Mouse (Mus musculus) kidney, embryonic 14.5 days (tissue): ENCODE measurements around the gene Dntt. TPM values are rescaled to one million over a fixed set of nuclear protein-coding genes. Genes with fewer than 3 reads are reported as not detected.

Source experiments
- ATAC-seq: fragments of 200-750 bp; cut with Nextera tagmentation; 2 replicates; pipeline ENCODE4 v1.8.0; 2017; ENCODE audit warnings: moderate number of reproducible peaks, mild to moderate bottlenecking, moderate TSS enrichment, moderate library complexity; ENCODE audit not compliant: low FRiP score, low TSS enrichment
- H3K27ac ChIP-seq: fragments of 300-500 bp; sonication (generic); 2 replicates; pipeline ENCODE4 v1.5.1; 2014; ENCODE audit warnings: low read depth, mild to moderate bottlenecking, low read length, moderate library complexity, mixed read lengths
- H3K27me3 ChIP-seq: fragments of 300-500 bp; sonication (generic); 2 replicates; pipeline ENCODE4 v1.6.1; 2014; ENCODE audit warnings: mild to moderate bottlenecking, low read length; ENCODE audit not compliant: control insufficient read depth, insufficient read depth
- H3K36me3 ChIP-seq: fragments of 300-500 bp; sonication (generic); 2 replicates; pipeline ENCODE4 v1.6.1; 2014; ENCODE audit warnings: low read length, mixed read lengths; ENCODE audit not compliant: control insufficient read depth, insufficient read depth
- H3K4me1 ChIP-seq: fragments of 300-500 bp; sonication (generic); 2 replicates; pipeline ENCODE4 v1.6.1; 2014; ENCODE audit warnings: low read length, mixed read lengths; ENCODE audit not compliant: control insufficient read depth, insufficient read depth
- H3K4me2 ChIP-seq: fragments of 300-500 bp; sonication (generic); replicated peaks from 2 replicates; pipeline ENCODE4 v1.6.1; 2014; ENCODE audit warnings: low read depth, mild to moderate bottlenecking, low read length
- H3K4me3 ChIP-seq: fragments of 300-500 bp; sonication (generic); 2 replicates; pipeline ENCODE4 v1.5.1; 2014; ENCODE audit warnings: mild to moderate bottlenecking, low read length
- H3K9ac ChIP-seq: fragments of 300-500 bp; sonication (generic); 2 replicates; pipeline ENCODE4 v1.6.1; 2014; ENCODE audit warnings: low read depth, mild to moderate bottlenecking, low read length, moderate library complexity
- H3K9me3 ChIP-seq: fragments of 300-500 bp; sonication (generic); 2 replicates; pipeline ENCODE4 v1.6.1; 2016; ENCODE audit warnings: low read length; ENCODE audit not compliant: control insufficient read depth
- WGBS: fragments of 180-500 bp; shearing (Covaris S2); extraction: QIAGEN DNeasy Blood & Tissue Kit; methylation state at CpG from one replicate; pipeline ENCODE4 v1.1.7; 2014; 5-methylcytosine and 5-hydroxymethylcytosine counted together
- polyA plus RNA-seq: library from polyadenylated mRNA; unstranded; fragments of >200 nt; fragmentation: Nextera tagmentation; extraction: Ambion mirVana; gene quantifications from 2 replicates; pipeline ENCODE4 v1.2.1, GENCODE M21; 2014

The Dntt gene
- polyA plus RNA-seq, 1 experiment from 2014 or later = 0.19 TPM

GRCm38 (mm10) chr19:41020537-41020936 lies 8.5 kb upstream of the Dntt start:
- no peak for ATAC-seq
- H3K27ac ChIP-seq = no peak overlapping the region
- H3K36me3 ChIP-seq = no peaks in the 10 kb centered on the region
- H3K27me3 ChIP-seq = no peaks in the 10 kb centered on the region
- 0 out of 2 replicates have a peak, but pooled peaks cover 3% of the 10 kb centered on the region for H3K4me1 ChIP-seq
- no peak overlapping the region for H3K4me3 ChIP-seq
- whole genome bisulfite sequencing = 70% methylated on average over 3 of the region's 3 CpGs
- H3K9ac ChIP-seq = no peak overlapping the region
- no peaks in the 10 kb centered on the region for H3K9me3 ChIP-seq
- no peak overlapping the region for H3K4me2 ChIP-seq

- ATAC-seq = no peak
- no peaks in the 10 kb centered on the region for H3K4me1 ChIP-seq
- no peak overlapping the region for H3K27ac ChIP-seq
- no peaks in the 10 kb centered on the region for H3K36me3 ChIP-seq
- no peak overlapping the region for H3K4me2 ChIP-seq
- no peaks in the 10 kb centered on the region for H3K9me3 ChIP-seq
- 84% methylated on average over 4 of the region's 4 CpGs for WGBS
- H3K4me3 ChIP-seq = no peak overlapping the region
- H3K27me3 ChIP-seq = no peaks in the 10 kb centered on the region
- no peak overlapping the region for H3K9ac ChIP-seq
Observed at GRCm38 (mm10) chr19:41022244-41022643, 6.8 kb upstream of the Dntt start.

GRCm38 (mm10) chr19:41026551-41026950 lies 2.5 kb upstream of the Dntt start:
- no peak for ATAC-seq
- 91% methylated on average over 8 of the region's 8 CpGs for whole genome bisulfite sequencing

GRCm38 (mm10) chr19:41027024-41027423 lies 2.1 kb upstream of the Dntt start:
- 89% methylated on average over 5 of the region's 5 CpGs for WGBS
- Histone ChIP-seq H3K9ac (no peak overlapping the region), H3K9me3 (no peaks in the 10 kb centered on the region), H3K27ac (no peak overlapping the region), H3K4me2 (no peak overlapping the region), H3K36me3 (no peaks in the 10 kb centered on the region), H3K4me3 (no peak overlapping the region), H3K4me1 (no peaks in the 10 kb centered on the region), H3K27me3 (no peaks in the 10 kb centered on the region)
- ATAC-seq = no peak

More at GRCm38 (mm10) chr19:41026551-41026950, 2.5 kb upstream of the Dntt start:
- no peak overlapping the region for H3K4me2 ChIP-seq
- H3K9ac ChIP-seq = no peak overlapping the region
- no peaks in the 10 kb centered on the region for H3K36me3 ChIP-seq
- no peaks in the 10 kb centered on the region for H3K9me3 ChIP-seq
- no peak overlapping the region for H3K4me3 ChIP-seq
- no peaks in the 10 kb centered on the region for H3K27me3 ChIP-seq
- no peak overlapping the region for H3K27ac ChIP-seq
- no peaks in the 10 kb centered on the region for H3K4me1 ChIP-seq

- H3K4me1 ChIP-seq = no peaks in the 10 kb centered on the region
- no peak overlapping the region for H3K27ac ChIP-seq
- H3K9me3 ChIP-seq = no peaks in the 10 kb centered on the region
- H3K4me3 ChIP-seq = no peak overlapping the region
- no peaks in the 10 kb centered on the region for H3K36me3 ChIP-seq
- no peak overlapping the region for H3K4me2 ChIP-seq
- no peaks in the 10 kb centered on the region for H3K27me3 ChIP-seq
- ATAC-seq = no peak
- WGBS = 91% methylated on average over 9 of the region's 9 CpGs
- no peak overlapping the region for H3K9ac ChIP-seq
Observed at GRCm38 (mm10) chr19:41027601-41028000, 1.5 kb upstream of the Dntt start.

- Histone ChIP-seq H3K27me3 (no peaks in the 10 kb centered on the region), H3K9me3 (no peaks in the 10 kb centered on the region), H3K36me3 (no peaks in the 10 kb centered on the region), H3K4me2 (no peak overlapping the region), H3K4me1 (no peaks in the 10 kb centered on the region), H3K27ac (no peak overlapping the region), H3K4me3 (no peak overlapping the region), H3K9ac (no peak overlapping the region)
- no peak for ATAC-seq
- WGBS = 70% methylated on average over 6 of the region's 6 CpGs
Observed at GRCm38 (mm10) chr19:41030161-41030560, 1.1 kb downstream of the Dntt start.

GRCm38 (mm10) chr19:41031009-41031408 lies 1.9 kb downstream of the Dntt start:
- no peak for ATAC-seq
- WGBS = 74% methylated on average over 11 of the region's 11 CpGs
- H3K4me3 ChIP-seq = no peak overlapping the region
- no peaks in the 10 kb centered on the region for H3K4me1 ChIP-seq
- H3K27me3 ChIP-seq = no peaks in the 10 kb centered on the region
- H3K4me2 ChIP-seq = no peak overlapping the region
- H3K36me3 ChIP-seq = no peaks in the 10 kb centered on the region
- no peak overlapping the region for H3K9ac ChIP-seq
- no peaks in the 10 kb centered on the region for H3K9me3 ChIP-seq
- H3K27ac ChIP-seq = no peak overlapping the region

GRCm38 (mm10) chr19:41031869-41032268 lies 2.8 kb downstream of the Dntt start:
- no peaks in the 10 kb centered on the region for H3K4me1 ChIP-seq
- ATAC-seq = no peak
- no peak overlapping the region for H3K27ac ChIP-seq
- H3K9me3 ChIP-seq = no peaks in the 10 kb centered on the region
- 75% methylated on average over 6 of the region's 6 CpGs for WGBS
- no peaks in the 10 kb centered on the region for H3K36me3 ChIP-seq
- H3K4me3 ChIP-seq = no peak overlapping the region
- no peak overlapping the region for H3K9ac ChIP-seq
- no peak overlapping the region for H3K4me2 ChIP-seq
- H3K27me3 ChIP-seq = no peaks in the 10 kb centered on the region

- Histone ChIP-seq H3K36me3 (no peaks in the 10 kb centered on the region), H3K4me1 (no peaks in the 10 kb centered on the region), H3K4me3 (no peak overlapping the region), H3K9me3 (no peaks in the 10 kb centered on the region), H3K27ac (no peak overlapping the region), H3K27me3 (no peaks in the 10 kb centered on the region), H3K4me2 (no peak overlapping the region), H3K9ac (no peak overlapping the region)
- no peak for ATAC-seq
- 76% methylated on average over 4 of the region's 4 CpGs for WGBS
Observed at GRCm38 (mm10) chr19:41035809-41036551, 6.9 kb downstream of the Dntt start.
